Mouse (Mus musculus): ENCODE results near the gene Cux2. TPM values are rescaled to one million over a fixed set of nuclear protein-coding genes. Genes with fewer than 3 reads are reported as not detected.

Gene Cux2
- polyA plus RNA-seq, 1 experiment, result 6.4 TPM

- H3K4me1 ChIP-seq (ENCODE audit: control insufficient read depth, insufficient read depth, low read length), result no peaks in the 10 kb centered on the region
- WGBS, result 73% methylated on average over 17 of the region's 17 CpGs
- TF ChIP-seq POLR2A (IDR thresholded peaks at IDR 0.05; ENCODE audit: borderline replicate concordance, extremely low read depth, low read depth, low read length), result no peak
- TF ChIP-seq CTCF (IDR thresholded peaks at IDR 0.05; ENCODE audit: insufficient read depth, low read length), result no peak
- no peak overlapping the region for H3K4me3 ChIP-seq (replicated peaks; ENCODE audit: extremely low read depth, low read depth, low read length)
- DNase-seq, result no peak
Observed at GRCm38 (mm10) chr5:121922942-121923826, 126.7 kb downstream of the Cux2 start.

- no peak for DNase-seq
- TF ChIP-seq POLR2A (IDR thresholded peaks at IDR 0.05; ENCODE audit: borderline replicate concordance, extremely low read depth, low read depth, low read length) (no peak), CTCF (IDR thresholded peaks at IDR 0.05; ENCODE audit: insufficient read depth, low read length) (no peak)
- H3K4me3 ChIP-seq (replicated peaks; ENCODE audit: extremely low read depth, low read depth, low read length), result no peak overlapping the region
- H3K4me1 ChIP-seq (ENCODE audit: control insufficient read depth, insufficient read depth, low read length), result no peaks in the 10 kb centered on the region
- 91% methylated on average over 7 of the region's 7 CpGs for WGBS
Observed at GRCm38 (mm10) chr5:121919216-121919615, 130.7 kb downstream of the Cux2 start.

GRCm38 (mm10) chr5:121916813-121917212 is 133.1 kb downstream of the Cux2 start:
- TF ChIP-seq POLR2A (IDR thresholded peaks at IDR 0.05; ENCODE audit: borderline replicate concordance, extremely low read depth, low read depth, low read length), result no peak
- no peak for TF ChIP-seq CTCF (IDR thresholded peaks at IDR 0.05; ENCODE audit: insufficient read depth, low read length)
- no peak for DNase-seq
- no peaks in the 10 kb centered on the region for H3K4me1 ChIP-seq (ENCODE audit: control insufficient read depth, insufficient read depth, low read length)
- H3K4me3 ChIP-seq (replicated peaks; ENCODE audit: extremely low read depth, low read depth, low read length), result no peak overlapping the region
- 72% methylated on average over 4 of the region's 4 CpGs for WGBS

GRCm38 (mm10) chr5:121913999-121914398 is 135.9 kb downstream of the Cux2 start:
- 53% methylated on average over 23 of the region's 23 CpGs for WGBS
- no peak for TF ChIP-seq CTCF (IDR thresholded peaks at IDR 0.05; ENCODE audit: insufficient read depth, low read length)
- TF ChIP-seq POLR2A (IDR thresholded peaks at IDR 0.05; ENCODE audit: borderline replicate concordance, extremely low read depth, low read depth, low read length), result no peak
- no peak overlapping the region for H3K4me3 ChIP-seq (replicated peaks; ENCODE audit: extremely low read depth, low read depth, low read length)
- H3K4me1 ChIP-seq (ENCODE audit: control insufficient read depth, insufficient read depth, low read length), result no peaks in the 10 kb centered on the region
- no peak for DNase-seq

- 75% methylated on average over 21 of the region's 21 CpGs for WGBS
- no peak for TF ChIP-seq POLR2A (IDR thresholded peaks at IDR 0.05; ENCODE audit: borderline replicate concordance, extremely low read depth, low read depth, low read length)
- TF ChIP-seq CTCF (IDR thresholded peaks at IDR 0.05; ENCODE audit: insufficient read depth, low read length), result no peak
- no peaks in the 10 kb centered on the region for H3K4me1 ChIP-seq (ENCODE audit: control insufficient read depth, insufficient read depth, low read length)
- no peak for DNase-seq
- no peak overlapping the region for H3K4me3 ChIP-seq (replicated peaks; ENCODE audit: extremely low read depth, low read depth, low read length)
Observed at GRCm38 (mm10) chr5:121909226-121909985, 140.5 kb downstream of the Cux2 start.

- WGBS, result 80% methylated on average over 17 of the region's 17 CpGs
- TF ChIP-seq CTCF (IDR thresholded peaks at IDR 0.05; ENCODE audit: insufficient read depth, low read length), result no peak
- no peak for TF ChIP-seq POLR2A (IDR thresholded peaks at IDR 0.05; ENCODE audit: borderline replicate concordance, extremely low read depth, low read depth, low read length)
- no peak overlapping the region for H3K4me3 ChIP-seq (replicated peaks; ENCODE audit: extremely low read depth, low read depth, low read length)
Observed at GRCm38 (mm10) chr5:121905671-121906070, 144.2 kb downstream of the Cux2 start.

GRCm38 (mm10) chr5:121904799-121905198 is 145.1 kb downstream of the Cux2 start:
- H3K4me1 ChIP-seq (ENCODE audit: control insufficient read depth, insufficient read depth, low read length), result no peaks in the 10 kb centered on the region
- no peak for DNase-seq
- no peak overlapping the region for H3K4me3 ChIP-seq (replicated peaks; ENCODE audit: extremely low read depth, low read depth, low read length)
- no peak for TF ChIP-seq CTCF (IDR thresholded peaks at IDR 0.05; ENCODE audit: insufficient read depth, low read length)
- TF ChIP-seq POLR2A (IDR thresholded peaks at IDR 0.05; ENCODE audit: borderline replicate concordance, extremely low read depth, low read depth, low read length), result no peak
- 84% methylated on average over 14 of the region's 14 CpGs for WGBS

More at GRCm38 (mm10) chr5:121905671-121906070, 144.2 kb downstream of the Cux2 start:
- DNase-seq, result no peak
- H3K4me1 ChIP-seq (ENCODE audit: control insufficient read depth, insufficient read depth, low read length), result no peaks in the 10 kb centered on the region

GRCm38 (mm10) chr5:121902809-121903745 is 146.8 kb downstream of the Cux2 start:
- no peak for DNase-seq
- WGBS, result 64% methylated on average over 23 of the region's 23 CpGs
- Histone ChIP-seq H3K4me1 (ENCODE audit: control insufficient read depth, insufficient read depth, low read length) (no peaks in the 10 kb centered on the region), H3K4me3 (replicated peaks; ENCODE audit: extremely low read depth, low read depth, low read length) (no peak overlapping the region)
- TF ChIP-seq POLR2A (IDR thresholded peaks at IDR 0.05; ENCODE audit: borderline replicate concordance, extremely low read depth, low read depth, low read length) (no peak), CTCF (IDR thresholded peaks at IDR 0.05; ENCODE audit: insufficient read depth, low read length) (no peak)
